Mouse (Mus musculus) neural tube, embryonic 13.5 days (tissue): Measurements from ENCODE around the gene Btbd8. TPM values are rescaled to one million over a fixed set of nuclear protein-coding genes. Genes with fewer than 3 reads are reported as not detected.

Experiments used
- ATAC-seq: fragments of 200-750 bp; cut with Nextera tagmentation; 2 replicates; pipeline ENCODE4 v1.8.0; 2017; ENCODE audit warnings: low read depth, mild to moderate bottlenecking, moderate TSS enrichment, moderate library complexity
- H3K27ac ChIP-seq: fragments of 300-500 bp; sonication (generic); replicated peaks from 2 replicates; pipeline ENCODE4 v1.5.1; 2015; ENCODE audit warnings: moderate library complexity, mild to moderate bottlenecking, inconsistent platforms
- H3K27me3 ChIP-seq: fragments of 300-500 bp; sonication (generic); 2 replicates; pipeline ENCODE4 v1.6.1; 2015; ENCODE audit warnings: mild to moderate bottlenecking, inconsistent platforms
- H3K36me3 ChIP-seq: fragments of 300-500 bp; sonication (generic); 2 replicates; pipeline ENCODE4 v1.6.1; 2015; ENCODE audit warnings: mild to moderate bottlenecking, inconsistent platforms
- H3K4me1 ChIP-seq: fragments of 300-500 bp; sonication (generic); replicated peaks from 2 replicates; pipeline ENCODE4 v1.6.1; 2015; ENCODE audit warnings: inconsistent platforms
- H3K4me2 ChIP-seq: fragments of 300-500 bp; sonication (generic); 2 replicates; pipeline ENCODE4 v1.6.1; 2015; ENCODE audit warnings: inconsistent platforms, mild to moderate bottlenecking, moderate library complexity
- H3K4me3 ChIP-seq: fragments of 300-500 bp; sonication (generic); 2 replicates; pipeline ENCODE4 v1.5.1; 2015; ENCODE audit warnings: mild to moderate bottlenecking, inconsistent platforms
- H3K9ac ChIP-seq: fragments of 300-500 bp; sonication (generic); 2 replicates; pipeline ENCODE4 v1.6.1; 2015; ENCODE audit warnings: moderate library complexity, mild to moderate bottlenecking, inconsistent platforms
- H3K9me3 ChIP-seq: fragments of 300-500 bp; sonication (generic); 2 replicates; pipeline ENCODE4 v1.6.1; 2016; ENCODE audit warnings: inconsistent platforms
- WGBS: fragments of 180-500 bp; shearing (Covaris S2); methylation state at CpG from one replicate; pipeline ENCODE4 v1.1.7; 2015; 5-methylcytosine and 5-hydroxymethylcytosine counted together
- polyA plus RNA-seq: library from polyadenylated mRNA; unstranded; fragments of >200 nt; fragmentation: Nextera tagmentation; extraction: Ambion mirVana; gene quantifications from 2 replicates; pipeline ENCODE4 v1.2.1, GENCODE M21; 2015

Btbd8 gene
- 11.0 and 12.7 TPM in 2 replicates for polyA plus RNA-seq

DNA sequence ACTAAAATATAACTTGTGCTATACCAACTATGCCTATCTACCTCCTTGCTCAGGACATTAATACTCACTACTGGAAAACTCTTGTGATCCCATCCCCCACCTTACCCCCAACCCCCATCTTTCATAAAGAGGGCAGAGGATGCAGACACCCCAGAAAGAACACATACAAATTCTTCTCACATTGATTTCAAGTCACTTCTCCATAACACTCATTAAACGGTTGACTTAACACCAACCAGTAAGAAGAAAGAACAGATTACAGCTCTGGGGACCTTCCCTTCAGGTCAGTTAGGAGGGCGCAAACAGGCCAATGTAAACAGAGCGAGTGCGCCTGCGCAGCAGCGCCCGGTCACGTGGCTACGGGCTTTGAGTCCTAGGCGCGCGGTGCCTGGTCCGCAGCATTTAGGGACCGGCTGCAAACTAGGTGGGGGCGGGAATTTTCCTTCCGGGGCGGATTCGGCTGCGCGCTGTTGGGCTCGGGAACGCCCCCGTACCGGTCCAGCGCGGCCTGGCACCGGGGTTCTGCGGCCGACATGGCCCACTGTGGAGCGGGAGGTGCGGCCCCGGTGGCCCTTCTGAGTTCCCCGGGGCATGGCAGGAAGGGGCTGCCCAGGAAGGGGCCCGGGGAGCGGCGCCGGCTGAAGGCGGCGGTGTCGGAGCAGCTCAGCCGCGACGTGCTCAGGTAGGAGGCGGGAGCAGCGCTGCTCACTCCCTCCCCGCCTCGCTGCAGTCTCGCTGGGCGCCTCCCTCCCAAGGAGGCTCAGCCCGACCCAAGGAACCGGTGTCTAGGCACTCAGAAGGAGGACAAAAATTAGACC lies at the start of gene Btbd8:
TSS of gene Btbd8 (plus strand) at position 534 of the 818 bp plus-strand sequence.
- under 1% methylated on average over 50 of the region's 51 CpGs for WGBS
- peak within 1 kb of the TSS; percentile 90 for H3K27ac ChIP-seq
- no peaks in the 10 kb centered on the region for H3K36me3 ChIP-seq
- peak within 1 kb of the TSS; percentile 95 for H3K9ac ChIP-seq
- H3K27me3 ChIP-seq, result no peaks in the 10 kb centered on the region
- no peaks in the 10 kb centered on the region for H3K9me3 ChIP-seq
- H3K4me3 ChIP-seq, result peak within 1 kb of the TSS; percentile 86
- ATAC-seq, result peak; percentile 96
- peak within 1 kb of the TSS; percentile 66 for H3K4me2 ChIP-seq
- H3K4me1 ChIP-seq, result peaks cover 10% of the 10 kb centered on the region

DNA sequence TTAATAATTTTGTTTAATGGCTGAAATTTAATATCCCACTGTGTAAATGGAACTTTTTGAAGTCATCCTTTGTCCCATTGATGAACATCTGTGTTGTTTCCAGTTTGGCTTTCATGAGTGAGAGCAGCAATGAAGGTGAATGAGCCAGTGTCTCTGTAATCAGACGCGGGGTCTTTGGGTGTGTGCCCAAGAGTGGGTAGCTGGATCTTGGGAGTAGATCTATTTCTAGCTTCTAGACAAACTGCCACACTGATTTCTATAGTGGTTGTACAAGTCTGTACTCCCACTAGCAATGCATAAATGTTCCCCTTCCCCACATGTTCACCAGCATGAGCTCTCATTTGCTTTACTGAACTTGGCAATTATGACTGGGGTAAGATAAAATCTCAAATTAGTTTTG lies 48.4 kb upstream of the Btbd8 start:
- ATAC-seq, result no peak
- Histone ChIP-seq H3K9ac (no peak overlapping the region), H3K9me3 (no peaks in the 10 kb centered on the region), H3K36me3 (0 out of 2 replicates have a peak, but pooled peaks cover 3% of the 10 kb centered on the region), H3K4me3 (no peak overlapping the region), H3K4me2 (no peak overlapping the region), H3K27ac (no peak overlapping the region), H3K27me3 (no peaks in the 10 kb centered on the region), H3K4me1 (no peaks in the 10 kb centered on the region)
- WGBS, result 87% methylated on average over 2 of the region's 2 CpGs

DNA sequence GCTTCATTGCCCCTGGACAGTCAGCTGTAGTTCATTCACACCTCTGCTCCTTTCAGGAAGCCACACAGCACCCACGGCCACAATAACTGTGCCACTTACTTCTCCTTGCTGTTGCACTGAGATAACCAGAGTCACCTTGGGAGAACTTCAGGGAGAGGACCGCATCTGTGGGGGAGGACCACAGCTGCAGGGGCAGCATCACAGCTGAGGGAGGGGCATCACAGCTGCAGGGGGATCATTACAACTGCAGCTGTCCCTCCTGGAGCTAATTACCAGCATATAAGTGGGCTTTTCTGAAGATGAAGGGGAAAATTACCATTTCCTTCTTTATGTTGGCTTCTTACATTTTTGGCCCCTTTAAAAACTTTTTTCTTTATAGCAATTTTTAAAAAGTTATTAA lies 43.4 kb upstream of the Btbd8 start:
- no peaks in the 10 kb centered on the region for H3K27me3 ChIP-seq
- H3K9me3 ChIP-seq, result no peaks in the 10 kb centered on the region
- no peak for ATAC-seq
- 73% methylated on average over 2 of the region's 2 CpGs for WGBS
- H3K9ac ChIP-seq, result no peak overlapping the region
- no peak overlapping the region for H3K4me2 ChIP-seq
- no peak overlapping the region for H3K27ac ChIP-seq
- H3K4me1 ChIP-seq, result no peaks in the 10 kb centered on the region
- H3K4me3 ChIP-seq, result no peak overlapping the region
- H3K36me3 ChIP-seq, result no peaks in the 10 kb centered on the region

DNA sequence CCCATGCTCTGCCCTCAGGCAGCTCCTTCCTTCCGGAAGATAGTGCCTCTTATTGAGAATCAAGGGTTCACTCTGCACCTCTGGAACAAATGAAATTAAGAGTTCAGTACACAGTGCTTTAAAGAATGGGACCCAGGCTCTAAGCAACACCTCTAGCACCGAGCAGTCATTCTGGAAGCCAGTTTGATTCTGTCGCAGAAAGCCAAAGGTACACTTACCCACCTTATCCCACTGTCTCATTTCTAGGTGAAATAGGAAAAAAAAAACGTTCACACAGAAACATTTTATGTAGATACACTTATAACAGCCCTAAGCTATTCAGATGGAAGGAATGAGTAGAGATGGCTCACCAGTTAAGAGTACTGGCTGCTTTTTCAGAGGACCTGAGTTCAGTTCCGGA lies 35.4 kb upstream of the Btbd8 start, which contains the start of gene Ephx4:
TSS of gene Ephx4 (plus strand) at position 301 of the 400 bp plus-strand sequence.
- Histone ChIP-seq H3K4me1 (peaks cover 14% of the 10 kb centered on the region), H3K9ac (peak within 1 kb of the TSS; percentile 73), H3K36me3 (no peaks in the 10 kb centered on the region), H3K27ac (no peak within 1 kb of the TSS), H3K4me2 (peak within 1 kb of the TSS; percentile 97), H3K27me3 (peaks cover 36% of the 10 kb centered on the region), H3K9me3 (no peaks in the 10 kb centered on the region), H3K4me3 (peak within 1 kb of the TSS; percentile 63)
- WGBS, result 18% methylated on average over 5 of the region's 5 CpGs
- ATAC-seq, result no peak; the same call in 1 of the 2 replicates

DNA sequence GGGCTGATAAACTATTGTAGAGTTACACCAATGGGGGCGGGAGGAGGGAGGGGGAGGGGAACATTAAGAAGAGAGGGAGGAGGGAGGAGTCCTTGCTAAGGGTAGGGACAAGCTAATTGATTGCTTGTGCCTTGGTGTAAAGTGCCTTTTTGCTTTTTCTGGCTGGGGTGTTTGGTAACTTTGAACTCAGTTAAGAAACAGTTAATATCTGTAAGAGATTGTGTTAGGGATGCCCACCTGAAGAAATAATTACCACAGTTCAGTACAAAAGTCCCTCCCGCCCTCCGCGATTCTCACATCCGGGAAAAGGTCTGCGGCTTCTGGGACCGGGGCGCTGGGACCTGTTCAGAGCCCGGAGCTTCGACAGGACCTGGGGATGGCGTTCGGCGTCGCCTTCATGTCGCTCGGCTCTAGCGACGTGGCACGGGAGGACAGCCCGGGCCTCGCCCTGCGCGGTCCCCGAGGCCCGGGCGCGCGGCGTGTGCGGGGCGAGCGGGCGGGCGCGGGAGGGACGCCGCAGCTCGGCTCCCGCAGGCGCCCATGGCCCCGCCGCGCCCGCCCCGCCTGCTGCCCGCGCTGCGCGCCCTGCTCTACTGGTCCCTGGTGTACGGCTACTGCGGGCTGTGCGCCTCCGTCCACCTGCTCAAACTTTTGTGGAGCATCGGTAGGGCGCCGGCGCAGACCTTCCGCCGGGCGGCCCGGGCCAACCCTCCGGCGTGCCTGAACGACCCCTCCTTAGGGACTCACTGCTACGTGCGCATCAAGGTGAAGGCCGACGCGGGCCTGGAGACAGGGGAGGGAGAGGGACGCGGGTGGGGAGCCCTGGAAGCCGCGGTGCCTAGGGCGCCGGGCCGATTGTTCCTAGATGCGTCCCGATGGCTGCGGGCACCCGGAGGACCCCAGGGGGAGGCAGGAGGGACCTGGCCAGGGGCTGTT lies 34.5 kb upstream of the Btbd8 start:
- Histone ChIP-seq H3K4me1 (peaks cover 14% of the 10 kb centered on the region), H3K9me3 (no peaks in the 10 kb centered on the region), H3K27ac (no peak overlapping the region), H3K4me2 (peak overlapping the region; percentile 97), H3K36me3 (no peaks in the 10 kb centered on the region), H3K27me3 (peaks cover 36% of the 10 kb centered on the region), H3K9ac (peak overlapping the region; percentile 73), H3K4me3 (peak overlapping the region; percentile 63)
- ATAC-seq, result peak; percentile 85
- under 1% methylated on average over 80 of the region's 80 CpGs for WGBS

DNA sequence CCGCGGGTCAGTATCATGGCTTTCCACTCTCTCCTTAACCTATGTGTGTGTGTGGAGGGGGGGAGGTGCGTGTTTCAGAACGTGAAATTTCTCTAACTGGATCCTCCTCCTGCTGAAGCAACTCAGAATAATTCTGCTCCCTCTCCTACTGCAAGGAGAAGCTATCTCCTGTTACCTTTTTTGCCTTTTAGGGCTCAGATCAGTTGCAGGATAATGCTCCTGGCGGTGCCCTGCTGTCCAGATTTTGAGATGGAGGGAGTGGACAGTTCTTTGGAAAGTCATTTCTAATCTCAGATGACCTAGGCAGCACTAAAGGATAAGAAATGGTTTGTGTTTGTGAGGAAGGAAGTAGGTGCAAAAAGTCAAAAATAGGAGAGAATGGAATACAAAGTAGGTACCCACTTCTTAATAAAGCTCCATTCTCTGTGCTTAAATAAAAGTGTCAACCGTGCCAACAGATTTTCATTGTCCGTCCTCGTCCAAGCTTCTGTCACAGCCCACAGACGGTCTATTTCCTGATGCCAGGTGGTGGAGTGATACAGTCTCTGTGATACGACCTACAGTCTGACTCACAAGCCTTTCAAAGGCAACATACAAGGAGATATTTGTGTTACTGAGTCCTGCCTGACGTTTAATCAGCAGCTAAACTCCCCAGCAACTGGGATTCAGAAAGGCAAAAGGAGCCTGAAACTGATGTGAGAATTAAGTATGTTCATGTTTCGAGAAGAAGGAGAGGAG lies 33.7 kb upstream of the Btbd8 start:
- Histone ChIP-seq H3K4me3 (peak overlapping the region; percentile 63), H3K36me3 (no peaks in the 10 kb centered on the region), H3K9ac (peak overlapping the region; percentile 73), H3K27ac (no peak overlapping the region), H3K9me3 (no peaks in the 10 kb centered on the region), H3K4me1 (peaks cover 14% of the 10 kb centered on the region), H3K4me2 (peak overlapping the region; percentile 97), H3K27me3 (peaks cover 36% of the 10 kb centered on the region)
- 28% methylated on average over 12 of the region's 12 CpGs for WGBS
- no peak for ATAC-seq

DNA sequence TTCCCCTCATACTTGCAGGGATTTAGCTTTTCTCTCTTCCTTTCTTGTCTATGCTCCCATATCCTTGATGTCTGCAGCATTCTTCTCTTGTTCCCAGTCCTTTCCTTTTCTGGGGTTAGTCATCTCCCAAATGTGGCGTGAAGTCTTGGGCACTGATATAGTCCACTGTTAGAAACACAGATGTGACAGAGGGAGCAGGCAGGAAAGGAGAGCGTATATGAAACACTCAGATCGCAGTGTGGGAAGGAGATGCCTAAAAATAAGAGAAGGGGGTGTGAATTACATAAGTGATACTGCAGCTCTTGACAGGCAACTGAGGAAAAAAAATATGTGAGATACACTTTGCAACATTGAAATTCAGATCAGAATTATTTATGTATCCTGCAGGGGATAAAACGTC lies 32.4 kb upstream of the Btbd8 start:
- Histone ChIP-seq H3K4me3 (no peak overlapping the region), H3K27ac (no peak overlapping the region), H3K9me3 (no peaks in the 10 kb centered on the region), H3K27me3 (peaks cover 36% of the 10 kb centered on the region), H3K4me1 (peaks cover 14% of the 10 kb centered on the region), H3K36me3 (no peaks in the 10 kb centered on the region), H3K9ac (no peak overlapping the region), H3K4me2 (no peak overlapping the region)
- 91% methylated on average over 4 of the region's 4 CpGs for WGBS
- ATAC-seq, result no peak

DNA sequence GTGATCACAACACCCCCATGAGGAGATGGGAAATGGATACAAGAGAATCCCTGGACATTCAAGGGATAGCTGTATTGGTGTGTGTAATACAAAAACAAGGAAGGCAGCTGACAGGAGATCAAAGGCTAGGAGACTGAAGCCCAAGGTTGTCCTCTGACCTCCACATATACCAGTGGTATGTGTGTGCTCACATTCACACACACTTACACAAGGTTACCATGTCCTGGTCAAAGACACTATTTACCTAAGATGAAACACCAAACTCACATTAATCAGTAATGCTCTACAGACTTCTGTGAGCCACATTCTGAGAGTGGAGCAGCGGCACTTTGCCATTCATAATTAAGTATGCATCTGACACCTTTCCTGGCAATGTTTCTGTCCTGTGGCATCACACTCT lies 27.5 kb upstream of the Btbd8 start:
- Histone ChIP-seq H3K4me1 (no peaks in the 10 kb centered on the region), H3K9ac (no peak overlapping the region), H3K36me3 (no peaks in the 10 kb centered on the region), H3K27me3 (peaks cover 3% of the 10 kb centered on the region), H3K27ac (no peak overlapping the region), H3K9me3 (no peaks in the 10 kb centered on the region), H3K4me2 (no peak overlapping the region), H3K4me3 (no peak overlapping the region)
- 84% methylated on average over 1 of the region's 1 CpGs for WGBS
- ATAC-seq, result no peak

DNA sequence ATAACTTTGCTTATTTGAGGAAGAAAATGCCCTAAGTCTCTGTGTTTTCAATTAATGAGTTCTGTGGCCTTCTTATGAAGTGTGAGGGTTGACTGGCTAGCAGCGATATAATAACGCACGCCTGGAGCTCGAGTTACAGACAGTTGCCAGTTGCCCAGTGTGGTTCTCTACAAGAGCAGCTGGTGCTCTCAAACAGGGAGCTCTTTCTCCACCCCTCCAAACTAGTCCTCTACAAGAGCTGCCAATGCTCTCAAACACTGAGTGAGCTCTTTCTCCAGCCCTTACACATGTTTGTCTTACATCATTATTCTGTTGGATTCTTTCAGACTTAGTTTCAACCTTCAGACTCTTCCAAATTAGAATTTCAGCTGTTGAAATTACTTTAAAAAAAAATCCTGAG lies 26.5 kb upstream of the Btbd8 start:
- 72% methylated on average over 4 of the region's 4 CpGs for WGBS
- H3K4me2 ChIP-seq, result no peak overlapping the region
- H3K27me3 ChIP-seq, result no peaks in the 10 kb centered on the region
- no peaks in the 10 kb centered on the region for H3K4me1 ChIP-seq
- ATAC-seq, result no peak
- H3K9me3 ChIP-seq, result no peaks in the 10 kb centered on the region
- no peaks in the 10 kb centered on the region for H3K36me3 ChIP-seq
- H3K9ac ChIP-seq, result no peak overlapping the region
- H3K4me3 ChIP-seq, result no peak overlapping the region
- no peak overlapping the region for H3K27ac ChIP-seq

DNA sequence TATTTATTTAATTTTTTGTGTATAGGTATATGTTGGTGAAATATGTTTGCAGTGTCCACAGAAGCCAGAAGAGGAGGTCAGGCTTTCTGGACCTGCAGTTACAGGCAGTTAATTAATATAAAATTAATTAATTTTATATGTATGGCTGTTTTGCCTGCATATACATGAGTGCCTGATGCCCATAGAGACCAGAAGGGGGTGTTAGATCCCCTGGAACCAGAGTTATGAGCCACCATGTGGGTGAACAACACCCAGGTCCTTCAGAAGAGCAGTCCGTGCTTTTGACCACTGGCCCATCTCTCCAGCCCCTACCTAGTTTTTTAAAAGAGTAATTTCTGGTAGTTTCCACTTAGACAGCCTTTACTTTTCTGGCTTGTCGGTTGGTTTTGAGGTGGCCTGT lies 25.5 kb upstream of the Btbd8 start:
- H3K9ac ChIP-seq, result no peak overlapping the region
- H3K4me1 ChIP-seq, result no peaks in the 10 kb centered on the region
- H3K27ac ChIP-seq, result no peak overlapping the region
- H3K27me3 ChIP-seq, result no peaks in the 10 kb centered on the region
- no peaks in the 10 kb centered on the region for H3K36me3 ChIP-seq
- no peak overlapping the region for H3K4me2 ChIP-seq
- H3K9me3 ChIP-seq, result no peaks in the 10 kb centered on the region
- no peak for ATAC-seq
- 87% methylated on average over 2 of the region's 2 CpGs for WGBS
- H3K4me3 ChIP-seq, result no peak overlapping the region

DNA sequence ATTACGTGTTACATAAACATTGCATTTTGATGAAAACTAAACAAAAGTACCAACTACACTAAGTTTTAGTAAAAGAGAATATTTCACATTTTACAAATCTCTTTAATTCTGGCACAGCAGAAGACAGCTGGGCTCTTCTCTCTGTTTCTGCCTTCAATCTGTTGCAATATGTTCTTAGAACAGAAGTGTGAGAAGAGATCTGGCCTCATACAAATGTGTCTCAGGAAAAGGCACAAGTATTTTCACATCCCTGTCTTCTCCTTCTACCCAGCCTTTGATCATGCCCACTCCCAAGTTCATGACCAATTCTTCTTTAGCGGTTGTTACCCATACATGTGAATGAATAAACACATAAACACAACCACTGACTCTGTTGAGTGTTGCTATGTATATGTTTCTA lies 22.7 kb upstream of the Btbd8 start:
- Histone ChIP-seq H3K4me1 (no peaks in the 10 kb centered on the region), H3K36me3 (no peaks in the 10 kb centered on the region), H3K4me2 (no peak overlapping the region), H3K27ac (no peak overlapping the region), H3K4me3 (no peak overlapping the region), H3K27me3 (no peaks in the 10 kb centered on the region), H3K9ac (no peak overlapping the region), H3K9me3 (no peaks in the 10 kb centered on the region)
- ATAC-seq, result no peak
- 87% methylated on average over 2 of the region's 2 CpGs for WGBS
